Mouse (Mus musculus) right cerebral cortex, postnatal 25 days (tissue): ENCODE measurements at regions not wholly inside any gene's neighbourhood (a gene's known extent, or its start where the extent isn't known, plus 50 kb on each side); places are given as distances from the start of the nearest gene placed in this dataset.

Experiments
- DNase-seq: peaks from one replicate; pipeline ENCODE4 v3.0.0; 2022

DNA sequence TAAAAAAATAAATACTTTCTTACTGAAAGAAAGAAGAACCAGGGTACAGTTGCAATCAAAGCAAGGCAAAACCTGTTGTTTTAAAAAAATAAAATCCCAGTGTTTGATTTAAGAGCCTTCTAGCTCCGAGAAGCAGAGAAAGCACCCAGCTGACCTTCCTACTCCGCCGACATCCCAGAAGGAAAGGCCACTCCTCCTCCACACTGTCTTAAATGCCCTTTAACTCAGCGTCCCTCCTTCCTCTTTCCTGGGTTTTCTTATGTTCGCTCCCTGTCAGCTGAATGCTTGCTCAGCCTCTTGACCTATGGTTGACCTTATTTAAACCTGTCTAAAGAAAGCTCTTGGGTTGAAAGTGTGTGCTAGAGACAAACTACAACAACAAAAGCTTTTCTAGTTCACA is 79.1 kb downstream of the Sptssa start:
- DNase-seq, result no peak

DNA sequence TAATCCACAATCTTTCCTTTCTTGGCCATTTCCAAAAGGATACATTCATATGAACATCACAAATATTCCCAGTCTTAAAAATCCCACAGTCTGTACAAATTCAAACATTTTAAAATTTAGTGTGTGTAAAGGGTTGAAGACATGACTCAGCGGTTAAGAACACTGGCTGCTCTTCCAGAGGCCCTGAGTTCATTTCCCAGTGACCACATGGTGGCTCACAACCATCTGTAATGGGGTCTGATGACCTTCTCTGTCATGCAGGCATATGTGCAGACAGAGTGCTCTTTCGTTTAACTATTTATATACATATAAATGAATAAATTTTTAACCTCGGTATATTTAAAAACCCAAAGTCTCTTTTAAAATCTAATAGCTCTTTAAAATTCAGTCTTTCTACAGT is 79.6 kb downstream of the Sptssa start:
- no peak for DNase-seq

DNA sequence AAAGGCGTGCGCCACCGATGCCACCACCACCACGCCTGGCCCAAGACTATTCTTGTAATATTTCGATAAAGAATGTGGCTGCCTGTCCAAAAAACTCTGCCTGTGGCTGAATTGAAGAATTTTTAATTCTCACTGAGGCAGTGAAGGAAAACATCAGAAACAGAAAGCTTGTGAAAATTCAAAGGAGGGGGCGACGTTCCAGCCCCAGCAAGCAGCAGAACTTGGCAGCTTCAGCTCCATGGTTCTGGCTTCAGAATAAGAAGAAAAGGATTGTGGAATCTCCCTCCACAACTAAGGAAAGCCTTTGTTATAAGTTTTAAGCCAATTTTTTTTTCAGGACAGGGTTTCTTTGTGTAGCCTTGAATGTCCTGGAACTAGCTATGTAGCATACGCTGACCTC is 83.5 kb downstream of the Sptssa start:
- DNase-seq, result peak; percentile 12

DNA sequence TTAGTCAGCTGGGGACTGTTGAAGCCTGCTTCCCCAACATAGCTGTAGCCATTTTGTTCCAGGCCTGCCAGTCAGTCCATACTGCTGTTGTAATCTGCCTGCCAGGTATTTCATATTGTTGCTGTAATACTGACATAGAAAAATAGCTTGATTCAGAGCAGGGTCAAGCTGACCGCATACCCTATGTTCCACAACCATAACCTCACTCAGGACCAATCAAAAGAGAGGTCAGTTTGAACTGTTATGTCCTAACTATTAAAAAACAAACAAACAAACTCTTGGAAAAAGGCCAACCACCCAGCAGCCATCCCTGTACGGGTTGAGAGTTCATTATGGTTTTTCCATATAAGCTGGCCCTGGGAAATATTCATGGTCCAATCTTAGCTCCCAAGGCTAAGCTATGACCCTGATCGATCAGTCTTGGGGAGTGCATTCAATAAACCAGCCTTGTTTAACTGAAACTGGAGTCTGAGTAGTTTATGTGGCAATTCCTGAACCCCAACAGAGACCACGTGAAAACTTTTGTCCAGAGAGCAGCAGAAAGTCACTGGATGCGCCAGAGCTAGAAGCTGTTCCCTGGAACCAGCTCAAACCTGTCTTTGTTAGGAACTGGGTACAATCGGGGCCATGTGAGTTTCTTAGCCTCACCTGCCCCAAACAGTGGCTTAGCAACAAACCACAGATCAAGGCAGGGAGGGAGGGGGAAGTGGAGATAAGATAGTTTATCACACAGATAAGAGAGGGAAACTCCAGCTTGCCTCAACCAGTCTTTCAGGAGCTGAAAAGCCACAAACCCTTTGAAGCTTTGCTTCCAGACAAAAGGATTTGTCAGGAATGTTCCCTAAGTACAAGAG is 88.1 kb downstream of the Sptssa start:
- DNase-seq, result no peak

DNA sequence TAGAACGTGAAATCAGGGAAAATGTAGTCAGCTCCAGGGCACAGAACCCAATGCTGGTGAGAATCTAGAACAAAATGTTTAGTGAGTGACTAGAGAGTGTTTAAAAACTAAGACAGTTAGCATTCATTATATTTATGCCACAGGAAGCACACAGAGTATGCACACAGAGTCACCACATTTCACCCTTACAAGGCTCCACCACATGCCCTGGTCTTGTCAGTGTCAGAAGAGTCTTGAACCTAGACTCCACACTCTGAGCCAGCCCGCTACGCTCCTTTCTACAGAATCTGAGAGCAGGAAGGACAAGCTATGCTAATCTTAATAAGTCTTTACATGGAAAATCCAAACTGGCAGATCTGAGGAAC is 89.0 kb downstream of the Sptssa start:
- no peak for DNase-seq

DNA sequence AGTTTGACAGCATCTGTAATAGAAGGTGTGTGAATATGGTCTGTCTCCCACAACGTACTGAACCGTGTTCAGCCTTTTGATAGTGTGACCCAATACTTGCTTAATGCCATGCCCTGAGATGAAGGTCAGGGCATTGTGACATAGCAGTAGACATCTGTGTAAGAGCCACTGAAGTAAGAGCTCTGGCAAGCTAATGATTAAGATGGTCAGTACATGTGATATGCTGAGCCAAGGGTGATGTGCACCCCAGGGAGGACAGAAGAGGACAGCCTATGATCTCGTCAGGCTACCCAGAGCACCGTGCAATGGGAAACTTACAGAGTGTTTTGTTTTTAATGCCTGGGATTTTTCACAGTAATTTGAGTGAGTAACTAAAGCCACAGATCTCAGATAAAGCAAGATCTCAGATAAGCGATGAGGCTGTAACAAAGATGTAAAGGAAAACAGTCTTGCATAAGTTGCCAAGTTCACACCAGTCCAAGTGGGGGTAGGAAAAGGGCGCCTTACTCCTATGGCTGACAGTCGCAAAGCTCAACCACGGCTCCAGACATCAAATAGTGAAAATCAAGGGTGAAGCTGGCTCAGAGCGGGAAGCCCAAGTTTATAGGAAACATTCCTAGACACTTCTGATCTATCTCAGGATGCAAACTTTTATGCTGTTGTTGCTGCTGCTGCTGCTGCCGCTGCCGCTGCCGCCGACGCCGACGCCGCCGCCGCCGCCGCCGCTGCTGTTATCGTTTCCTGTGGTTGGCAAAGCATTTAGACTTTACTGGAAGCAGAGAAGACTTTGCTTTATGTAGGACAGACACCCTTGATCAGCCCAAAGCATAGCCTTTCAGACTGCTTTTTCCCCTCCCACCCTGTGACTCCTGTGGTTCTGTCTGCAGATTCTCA is 89.6 kb downstream of the Sptssa start:
- no peak for DNase-seq

DNA sequence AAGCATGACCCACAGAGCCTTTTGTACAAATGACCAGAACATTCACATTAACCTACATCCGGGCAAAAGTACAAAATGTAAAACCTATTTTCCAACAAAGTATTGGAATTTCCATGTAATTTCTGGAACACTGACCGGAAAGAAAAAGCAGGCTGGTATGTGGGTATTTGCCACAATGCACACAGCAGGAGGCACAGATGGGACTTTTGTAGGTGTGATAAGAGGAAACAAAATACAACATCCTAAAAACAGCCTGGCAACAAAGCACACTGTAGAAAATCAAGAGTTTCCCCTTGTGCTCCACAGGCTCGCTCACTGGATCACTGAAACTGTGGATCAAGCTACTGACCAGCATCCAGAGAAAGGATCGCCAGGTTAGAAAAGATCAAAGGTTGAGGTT is 94.4 kb downstream of the Sptssa start:
- DNase-seq, result no peak

DNA sequence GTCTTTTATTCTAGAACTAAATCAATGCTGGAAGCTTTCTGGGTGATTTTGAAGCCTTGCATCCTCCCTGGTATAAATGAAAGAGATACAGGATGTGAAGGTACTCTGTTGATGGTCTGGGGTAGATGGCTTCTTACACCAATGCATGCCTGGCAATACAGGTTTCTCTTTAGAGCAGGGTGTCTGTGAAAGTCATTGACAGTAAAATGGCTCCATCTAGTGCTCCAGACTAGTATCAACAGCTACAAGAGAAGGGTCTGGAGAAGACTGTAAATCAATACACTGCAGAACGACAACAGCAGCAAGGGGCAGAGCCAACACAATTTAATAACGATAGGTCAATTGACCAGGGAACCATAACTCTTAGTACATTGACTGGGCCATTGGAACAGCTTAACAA is 98.3 kb downstream of the Sptssa start:
- DNase-seq, result no peak

DNA sequence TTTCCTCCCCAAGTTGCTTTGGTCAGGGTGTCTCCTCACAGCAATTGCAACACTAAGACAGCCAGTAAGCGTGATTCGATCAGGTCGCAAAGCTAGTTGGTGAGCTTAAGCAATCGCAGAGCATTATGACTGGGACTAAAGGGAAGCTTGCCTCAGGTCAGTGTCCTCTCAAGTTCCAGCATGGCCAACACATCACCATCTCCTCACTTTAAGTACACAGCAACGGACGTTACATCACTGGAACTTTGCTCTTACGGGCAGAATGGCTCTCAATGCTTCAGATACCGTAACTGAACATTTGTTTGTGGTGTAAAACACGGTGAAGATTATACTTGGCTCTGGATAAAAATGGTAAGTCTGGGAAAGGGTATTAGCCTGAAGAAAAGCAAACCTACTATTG is 106.7 kb downstream of the Sptssa start:
- no peak for DNase-seq

DNA sequence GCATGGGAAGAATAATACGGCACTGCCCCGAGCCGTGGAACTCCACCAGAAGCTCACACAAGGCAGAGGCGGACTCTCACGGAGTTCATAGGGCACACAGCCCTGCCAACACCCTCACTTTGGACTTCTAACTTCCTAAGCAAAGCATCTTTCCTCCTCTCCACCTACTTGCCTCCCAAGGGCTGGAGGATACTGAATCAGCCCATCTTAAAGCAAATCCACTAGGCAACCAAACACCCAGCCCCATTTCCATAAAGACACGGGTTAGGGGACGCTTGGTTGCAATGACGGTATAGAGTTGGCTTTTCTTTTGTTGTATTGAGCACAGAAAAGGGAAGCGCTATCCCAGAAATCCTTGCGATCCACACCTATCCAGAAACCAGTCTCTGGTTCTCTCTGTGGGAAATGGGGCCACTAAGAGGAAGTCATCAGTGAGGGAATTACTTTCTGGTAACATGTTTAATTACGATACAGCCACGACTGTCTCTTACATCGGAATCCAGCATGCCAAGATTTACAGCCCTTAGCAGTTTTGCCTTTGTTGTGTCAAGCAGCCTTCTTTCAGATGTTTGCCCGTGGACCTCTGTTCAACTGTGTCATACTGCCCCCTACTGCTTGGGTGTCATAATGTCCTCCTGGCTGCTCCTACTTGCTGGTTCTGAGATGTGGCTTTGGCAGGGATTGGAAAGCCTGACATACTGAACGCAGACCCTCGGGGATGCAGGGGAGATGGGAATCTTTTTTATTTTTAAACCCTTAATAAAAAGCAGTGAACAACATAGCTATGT is 110.4 kb downstream of the Sptssa start:
- peak; percentile 38 for DNase-seq

DNA sequence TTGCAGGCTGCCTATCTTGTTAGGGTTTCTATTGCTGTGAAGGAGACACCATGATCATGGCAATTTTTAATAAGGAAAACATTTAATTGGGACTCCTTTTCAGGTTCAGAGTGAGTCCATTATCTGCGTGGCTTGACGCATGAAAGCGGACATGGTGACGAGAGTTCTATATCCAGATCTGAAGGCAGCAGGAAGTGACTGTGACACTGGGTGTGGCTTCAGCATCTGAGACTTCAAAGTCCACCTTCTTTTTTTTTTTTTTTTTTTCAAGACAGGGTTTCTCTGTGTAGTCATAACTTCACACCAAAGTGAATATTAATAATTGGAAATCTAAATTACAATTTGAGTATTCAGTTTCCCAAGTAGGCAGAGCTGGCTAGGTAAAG is 118.1 kb downstream of the Sptssa start:
- DNase-seq, result no peak

DNA sequence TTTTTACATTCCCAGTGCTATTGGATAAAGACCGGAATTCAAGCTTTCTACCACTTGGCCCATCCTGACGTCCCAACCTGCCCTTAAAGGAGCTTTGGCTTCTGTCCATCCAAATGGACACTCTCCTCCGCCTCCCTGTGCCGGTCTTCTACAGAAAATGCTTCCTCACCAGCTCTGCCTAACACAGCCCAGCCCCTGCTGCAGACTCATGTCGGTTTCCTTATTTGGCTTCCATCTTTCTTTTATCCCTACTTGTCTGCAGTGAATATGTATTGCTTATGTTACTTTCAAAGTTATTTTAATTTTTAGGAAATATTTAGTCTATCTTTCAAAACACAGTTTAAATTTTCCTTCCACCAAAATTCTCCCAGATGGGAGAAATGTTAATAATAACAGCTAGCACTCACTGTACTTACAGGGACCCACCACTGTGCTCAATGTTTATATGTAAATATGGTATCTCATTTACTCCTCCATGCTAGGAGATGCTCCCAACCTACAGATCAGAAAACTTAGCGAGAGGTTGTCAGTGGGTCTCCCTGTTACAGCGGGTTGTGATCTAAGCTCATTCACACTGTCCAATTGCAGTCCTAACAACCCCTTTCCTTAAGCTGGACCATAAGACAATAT is 118.6 kb downstream of the Sptssa start:
- DNase-seq, result no peak

DNA sequence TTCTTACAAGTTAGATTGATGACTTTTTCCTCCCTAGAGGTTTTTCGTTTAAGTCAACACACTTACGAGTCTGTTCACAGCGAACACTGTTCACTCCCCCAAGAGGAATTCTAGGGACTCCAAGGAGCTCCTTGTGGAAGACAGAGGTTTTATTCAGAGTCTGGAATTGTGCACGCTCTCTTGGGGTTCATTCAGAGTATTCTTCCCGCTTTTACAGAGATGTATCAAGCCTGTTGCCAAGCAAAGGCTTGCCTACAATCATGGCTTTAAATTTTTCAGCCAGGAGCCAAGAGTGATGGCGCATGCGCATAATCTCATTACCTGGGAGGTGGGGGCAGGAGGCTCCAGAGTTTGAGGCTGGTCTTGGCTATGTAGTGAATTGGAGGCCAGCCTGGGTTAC is 119.4 kb downstream of the Sptssa start:
- DNase-seq, result no peak

DNA sequence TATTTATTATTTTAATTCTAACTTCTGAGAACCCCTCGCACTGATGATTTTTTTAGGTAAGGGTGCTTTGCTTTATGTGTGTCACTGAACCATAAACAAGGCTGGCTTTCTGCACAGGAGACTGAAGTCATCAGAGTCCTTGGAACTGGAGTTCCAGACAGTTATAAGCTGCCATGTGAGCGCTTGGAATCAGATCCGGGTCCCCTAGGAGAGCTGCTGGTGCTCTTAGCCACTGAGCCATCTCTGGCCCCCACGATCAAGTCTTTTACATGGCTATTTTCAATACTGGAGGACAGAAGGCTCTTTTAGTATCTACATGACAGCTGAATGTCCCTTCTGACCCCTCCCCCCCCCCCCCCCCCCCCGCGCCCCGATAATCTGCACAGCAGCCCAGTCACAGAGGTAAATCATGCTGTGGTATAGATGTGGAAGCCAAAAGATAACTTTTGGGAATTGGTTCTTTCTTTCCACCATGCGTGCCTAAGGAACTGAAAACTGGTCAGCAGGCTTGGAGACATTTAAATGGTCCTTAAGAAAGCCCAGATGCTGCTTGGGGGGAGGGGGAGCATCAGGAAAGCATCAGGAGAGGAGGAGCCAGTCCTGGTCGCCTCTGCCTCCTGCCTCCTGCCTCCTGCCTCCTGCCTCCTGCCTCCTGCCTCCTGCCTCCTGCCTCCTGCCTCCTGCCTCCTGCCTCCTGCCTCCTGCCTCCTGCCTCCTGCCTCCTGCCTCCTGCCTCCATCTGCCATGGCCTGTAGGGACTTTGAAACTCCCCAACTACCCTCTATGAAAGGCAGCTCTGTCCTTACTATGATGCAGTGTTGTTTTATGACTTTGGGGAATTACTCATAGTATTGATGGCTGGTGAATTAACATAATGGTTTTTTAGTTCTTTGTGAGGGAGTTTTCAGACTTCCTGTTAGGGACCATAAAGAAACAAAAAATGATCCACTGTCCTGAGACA is 120.5 kb downstream of the Sptssa start:
- DNase-seq, result no peak

DNA sequence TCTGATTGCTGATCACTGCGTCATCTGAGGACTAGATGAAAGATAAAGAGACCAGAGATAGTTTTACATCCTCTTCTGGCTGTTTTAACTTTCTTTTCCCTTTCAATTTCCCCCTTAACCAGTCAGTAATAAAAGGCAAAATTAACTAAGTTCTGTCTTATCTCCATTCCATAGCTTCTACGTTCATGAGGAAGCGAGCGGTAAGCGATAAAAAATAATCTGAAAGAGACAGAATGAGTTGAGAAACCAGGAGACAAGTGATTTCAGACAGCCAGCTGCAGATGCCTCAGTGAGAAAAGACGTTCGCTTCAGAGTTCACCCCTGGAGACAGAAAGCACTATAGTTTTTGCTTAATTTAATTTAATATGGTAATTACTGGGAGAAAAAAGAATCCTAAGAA is 121.5 kb downstream of the Sptssa start:
- DNase-seq, result no peak

DNA sequence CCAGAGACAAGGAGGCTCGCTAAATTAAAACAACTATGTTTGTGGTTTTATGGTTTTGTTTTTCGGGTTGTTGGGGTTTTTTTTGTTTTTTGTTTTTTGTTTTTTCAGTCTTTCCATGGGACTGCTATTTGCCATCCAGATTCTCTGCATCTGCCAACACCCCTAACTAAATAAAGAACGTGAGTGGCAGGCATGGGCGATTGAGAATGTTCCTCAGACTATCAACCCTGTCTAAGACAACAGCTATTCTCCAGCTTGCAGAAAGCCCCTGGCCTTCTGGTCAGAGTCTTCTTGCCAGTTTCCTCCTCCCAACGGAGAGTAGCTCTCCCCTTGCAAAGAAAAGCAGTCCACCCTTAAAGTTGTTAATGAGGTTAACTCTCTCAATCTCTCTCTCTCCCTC is 123.2 kb downstream of the Sptssa start:
- no peak for DNase-seq

DNA sequence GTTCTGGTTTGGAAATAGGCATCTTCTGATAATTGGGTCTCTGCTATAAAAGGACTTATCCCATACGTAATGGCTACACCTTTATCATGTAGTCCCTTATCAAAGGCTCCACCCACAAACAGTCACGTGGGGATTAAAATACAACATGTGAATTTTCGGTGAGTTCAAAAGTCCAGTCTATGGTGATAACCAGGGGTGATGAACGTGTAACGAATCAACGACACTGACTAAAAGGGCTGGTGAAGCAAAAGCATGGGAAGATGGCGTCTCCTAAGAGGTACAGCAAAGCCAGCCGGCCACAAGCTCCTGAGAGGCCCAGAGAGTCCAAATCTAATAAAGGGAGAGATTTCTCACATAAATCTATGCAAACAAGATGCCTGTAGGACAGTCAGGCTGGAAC is 124.3 kb downstream of the Sptssa start:
- DNase-seq, result no peak

DNA sequence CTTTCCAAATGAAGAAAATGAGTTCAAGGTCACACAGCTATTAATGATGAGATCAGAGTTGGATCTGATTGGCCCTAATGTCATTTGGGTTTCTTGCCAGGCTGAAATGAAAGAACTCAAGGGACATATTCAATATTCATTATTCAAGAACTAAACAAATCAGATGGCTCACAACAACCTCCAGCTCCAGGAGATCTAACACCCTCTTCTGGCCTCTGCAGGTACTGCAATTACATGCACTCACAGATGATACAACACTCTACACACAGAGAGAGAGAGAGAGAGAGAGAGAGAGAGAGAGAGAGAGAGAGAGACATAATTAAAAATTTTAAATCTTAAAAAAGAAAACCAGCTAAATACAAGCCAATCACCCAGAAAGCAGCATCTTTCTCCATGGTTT is 128.3 kb downstream of the Sptssa start:
- DNase-seq, result no peak

DNA sequence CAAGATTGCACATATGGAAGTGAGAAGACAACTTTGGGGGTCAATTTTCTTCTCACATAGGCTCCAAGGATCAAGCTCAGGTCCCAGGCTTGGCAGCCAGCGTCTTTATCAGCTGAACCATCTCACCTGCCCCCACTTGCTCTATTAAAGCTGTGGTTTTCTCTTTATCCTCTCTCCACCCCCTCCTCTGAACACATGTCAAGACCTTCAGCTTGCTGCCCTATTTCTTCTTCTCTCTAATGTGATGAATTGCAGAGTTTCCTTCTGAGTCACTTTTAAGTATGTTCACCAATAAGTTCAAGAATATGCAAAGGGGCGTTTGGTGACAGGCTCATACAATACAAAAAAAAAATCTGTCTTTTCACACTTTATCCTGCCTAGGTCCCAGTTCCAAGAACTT is 128.8 kb downstream of the Sptssa start:
- DNase-seq, result no peak

DNA sequence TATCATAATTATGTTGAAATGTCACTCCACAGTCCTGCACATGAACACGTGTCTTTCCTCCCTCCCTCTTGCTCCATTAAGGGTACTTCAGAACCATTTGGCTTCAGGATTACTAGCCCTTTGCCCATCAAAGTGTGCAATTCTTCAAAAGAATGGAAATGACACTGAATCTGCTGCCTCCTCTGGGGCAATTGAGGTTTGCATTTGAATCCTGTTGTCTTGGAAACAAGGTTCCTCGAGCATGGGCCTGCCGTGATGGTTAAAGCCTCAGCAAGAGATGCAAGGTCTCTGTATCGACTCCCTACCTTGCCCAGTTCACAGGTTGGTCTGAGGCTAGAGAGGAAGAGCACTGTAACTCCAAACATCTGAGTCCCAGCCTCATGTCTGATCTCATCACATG is 136.0 kb downstream of the Sptssa start:
- no peak for DNase-seq

DNA sequence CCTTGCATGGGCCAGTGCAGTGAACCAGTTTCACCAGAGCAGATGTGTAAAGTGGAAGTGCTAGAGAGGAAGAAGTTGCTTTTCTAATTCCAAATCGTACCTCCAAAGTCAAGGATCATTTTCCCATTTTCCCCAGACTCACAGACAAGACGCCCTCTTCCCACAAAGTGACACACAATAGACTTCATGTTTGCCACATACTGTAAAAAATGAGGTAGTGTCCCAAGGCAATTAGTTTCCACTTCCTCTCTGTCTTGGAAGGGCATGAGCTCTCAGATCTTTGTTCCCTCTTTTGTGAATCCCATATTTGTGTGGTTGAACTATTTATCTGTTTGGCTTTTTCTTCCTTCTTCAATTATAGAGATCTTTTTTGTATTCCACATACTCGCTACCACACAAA is 137.0 kb downstream of the Sptssa start:
- no peak for DNase-seq

DNA sequence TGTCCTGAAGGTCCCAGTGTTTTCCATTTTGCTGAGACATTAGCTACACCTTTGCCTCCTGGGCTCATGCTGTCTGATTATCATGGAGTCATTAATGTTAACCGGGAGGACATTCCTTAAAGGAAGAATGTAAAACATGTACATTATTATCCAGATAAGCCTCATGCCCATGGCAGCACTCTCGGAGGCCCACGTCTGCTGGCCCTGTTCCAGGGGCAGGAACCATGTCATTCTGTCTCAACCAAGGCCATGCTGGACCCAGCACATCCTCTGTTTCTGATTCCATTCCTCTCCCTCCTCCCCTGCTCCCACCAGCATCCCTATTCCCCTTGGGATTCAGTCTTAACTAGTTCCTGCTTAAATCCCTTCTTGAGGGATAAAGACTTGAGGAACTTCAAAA is 139.1 kb downstream of the Sptssa start:
- DNase-seq, result no peak
